13 mouse cellular contexts compared by ENCODE assay signal in genomic region chr17:75438162-75438561, GRCm38 (mm10). TPM values are rescaled to one million over a fixed set of nuclear protein-coding genes. Genes with fewer than 3 reads are reported as not detected.
DNase-seq lines count a peak whose midpoint lies in the region; ATAC-seq and TF ChIP-seq lines count a peak whose summit lies in the region.
"Had no signal": no experiment of that assay in that cellular context is flagged by ENCODE, and none has a peak within 500 bp of the region (broad histone marks: within the 10 kb centered on the region; RNA-seq: fewer than 3 reads in every experiment).

No protein-coding gene starts in this region.

- peak overlapping the region; percentile 47 for H3K4me2 ChIP-seq in heart, postnatal 0 days (ENCODE audit: low read depth, low read length)
- H3K4me2 ChIP-seq: liver, embryonic 15.5 days; midbrain, embryonic 12.5 days had no signal

- WGBS in heart, postnatal 0 days = 34% methylated on average over 5 of the region's 5 CpGs
- 50% methylated on average over 5 of the region's 5 CpGs for WGBS in thymus, adult 2 months

- no peak for TF ChIP-seq CTCF in bone marrow macrophage, adult 2 months (IDR thresholded peaks at IDR 0.05; ENCODE audit: low read depth, low read length)
- no peak for TF ChIP-seq CTCF in heart, postnatal 0 days (IDR thresholded peaks at IDR 0.05; ENCODE audit: low read depth)
- TF ChIP-seq CTCF in thymus, adult 2 months (IDR thresholded peaks at IDR 0.05; ENCODE audit: borderline replicate concordance, control insufficient read depth, extremely low read depth, insufficient read depth, low read length, poor library complexity) = no peak

- TF ChIP-seq POLR2A in bone marrow macrophage, adult 2 months (IDR thresholded peaks at IDR 0.05; ENCODE audit: borderline replicate concordance, low read depth, low read length) = no peak
- no peak for TF ChIP-seq POLR2A in thymus, adult 2 months (IDR thresholded peaks at IDR 0.05; ENCODE audit: control insufficient read depth, extremely low read depth, insufficient read depth, low read length, poor library complexity)

- H3K27ac ChIP-seq in bone marrow macrophage, adult 2 months (ENCODE audit: insufficient read depth, low read depth, low read length) = peak overlapping the region; percentile 96
- peak overlapping the region; percentile 34; the same call in 1 of the 2 replicates for H3K27ac ChIP-seq in heart, postnatal 0 days (ENCODE audit: low read depth)
- no peak overlapping the region for H3K27ac ChIP-seq in thymus, adult 2 months (ENCODE audit: control insufficient read depth, insufficient read depth, low read length)
- H3K27ac ChIP-seq: liver, embryonic 15.5 days; midbrain, embryonic 12.5 days; neural tube, embryonic 13.5 days had no signal

- TF ChIP-seq EP300 in heart, postnatal 0 days (IDR thresholded peaks at IDR 0.05; ENCODE audit: low read depth) = no peak

- intact Hi-C loops in heart, postnatal 25 days (cut with DNase I) = no loop called here

- H3K36me3 ChIP-seq in heart, postnatal 0 days (replicated peaks; ENCODE audit: control insufficient read depth, insufficient read depth, low read length) = no peaks in the 10 kb centered on the region
- H3K36me3 ChIP-seq in thymus, adult 2 months (ENCODE audit: control insufficient read depth, insufficient read depth, low read length) = no peaks in the 10 kb centered on the region
- H3K36me3 ChIP-seq: liver, embryonic 15.5 days; midbrain, embryonic 12.5 days; neural tube, embryonic 13.5 days had no signal

- peak; percentile 97 for DNase-seq in heart, adult 11 months
- no peak for DNase-seq in heart, postnatal 25 days (ENCODE audit: low spot score)
- DNase-seq in kidney, postnatal 36 days = peak; percentile 13 to 20
- no peak for DNase-seq in kidney, adult 18-20 months
- no peak for DNase-seq in heart, postnatal 0 days (ENCODE audit: low spot score)
- no peak for DNase-seq in spleen, postnatal 10 days (ENCODE audit: low spot score in 2 of 2)
- DNase-seq in thymus, adult 2 months = no peak
- DNase-seq: adrenal gland, adult 8-10 months; spleen, adult 18-20 months had no signal

- no peaks in the 10 kb centered on the region for H3K9me3 ChIP-seq in heart, postnatal 0 days (replicated peaks; ENCODE audit: control insufficient read depth, low read length)
- H3K9me3 ChIP-seq: liver, embryonic 15.5 days; midbrain, embryonic 12.5 days; neural tube, embryonic 13.5 days had no signal

- no peak overlapping the region for H3K9ac ChIP-seq in heart, postnatal 0 days (replicated peaks; ENCODE audit: low read depth, low read length)
- H3K9ac ChIP-seq: liver, embryonic 15.5 days; midbrain, embryonic 12.5 days; neural tube, embryonic 13.5 days had no signal

- 0 out of 2 replicates have a peak overlapping the region, but pooled peaks have one; percentile 1 for H3K4me3 ChIP-seq in bone marrow macrophage, adult 2 months (ENCODE audit: insufficient read depth, low read length)
- peak overlapping the region; percentile 49 for H3K4me3 ChIP-seq in heart, postnatal 0 days (ENCODE audit: low read depth, low read length)
- no peak overlapping the region for H3K4me3 ChIP-seq in thymus, adult 2 months (ENCODE audit: control insufficient read depth, insufficient read depth, low read length)
- H3K4me3 ChIP-seq: liver, embryonic 15.5 days; midbrain, embryonic 12.5 days; neural tube, embryonic 13.5 days had no signal

- no peaks in the 10 kb centered on the region for H3K27me3 ChIP-seq in heart, postnatal 0 days (ENCODE audit: control insufficient read depth, insufficient read depth, low read length)
- no peaks in the 10 kb centered on the region for H3K27me3 ChIP-seq in thymus, adult 2 months (ENCODE audit: control insufficient read depth, insufficient read depth, low read length)
- H3K27me3 ChIP-seq: midbrain, embryonic 12.5 days; neural tube, embryonic 13.5 days had no signal

- peaks cover 52% of the 10 kb centered on the region for H3K4me1 ChIP-seq in bone marrow macrophage, adult 2 months (ENCODE audit: control insufficient read depth, insufficient read depth, low read length)
- H3K4me1 ChIP-seq in heart, postnatal 0 days (ENCODE audit: control insufficient read depth, insufficient read depth) = peaks cover 8% of the 10 kb centered on the region; the same call in 1 of the 2 replicates
- H3K4me1 ChIP-seq in thymus, adult 2 months (replicated peaks; ENCODE audit: control insufficient read depth, insufficient read depth, low read length) = no peaks in the 10 kb centered on the region; the same call in 1 of the 2 replicates
- H3K4me1 ChIP-seq: liver, embryonic 15.5 days; midbrain, embryonic 12.5 days had no signal

- ATAC-seq in heart, postnatal 0 days (ENCODE audit: insufficient read depth, low read depth) = peak; percentile 49

RNA-seq across cellular contexts. Expression of gene Rasgrp3, which starts 2.5 kb away (rescaled TPM):
- 10 to 100 TPM; 25.2 to 29.7 TPM for total RNA-seq in heart, postnatal 25 days (2021)
- polyA plus RNA-seq in bone marrow macrophage, adult 2 months (2012; ENCODE audit: insufficient read depth, insufficient read length, missing spikeins) = 17.7 and 19.4 TPM in 2 replicates
- 18.7 and 23.5 TPM in 2 replicates for total RNA-seq in heart, postnatal 0 days (2014; rRNA removed; ENCODE audit: low replicate concordance)
- polyA plus RNA-seq in heart, postnatal 0 days (2015; fragmentation: Nextera tagmentation; extraction: Ambion mirVana) = 15.5 and 17.2 TPM in 2 replicates
- polyA plus RNA-seq in thymus, adult 2 months (2012; rRNA removed) = 1.2 and 1.9 TPM in 2 replicates

Comparison
In these comparisons a context has a peak if more than half of its experiments do, and no peak if none do; other contexts are left out.
1. DNase-seq: peak in heart, adult 11 months (single experiment) and kidney, postnatal 36 days (2 of 2); none in heart, postnatal 25 days (single experiment), kidney, adult 18-20 months (single experiment), heart, postnatal 0 days (single experiment), spleen, postnatal 10 days (0 of 2) and thymus, adult 2 months (single experiment).